Mouse (Mus musculus): ENCODE results near the gene Ptprd. TPM values are rescaled to one million over a fixed set of nuclear protein-coding genes. Genes with fewer than 3 reads are reported as not detected.

The Ptprd gene
- total and polyA plus RNA-seq, 3 experiments, result not detected

GRCm38 (mm10) chr4:76259636-76260035 is 1952.1 kb downstream of the Ptprd start:
- Histone ChIP-seq H3K36me3 (ENCODE audit: control insufficient read depth in 1 of 2, insufficient read depth in 2 of 2, low read length in 2 of 2) (no peaks in the 10 kb centered on the region), H3K79me2 (ENCODE audit: control insufficient read depth, insufficient read depth, low read length, poor library complexity) (no peaks in the 10 kb centered on the region), H3K9me3 (replicated peaks; ENCODE audit: insufficient read depth, low read length) (no peaks in the 10 kb centered on the region), H3K9ac (ENCODE audit: control insufficient read depth, low read depth, low read length, poor library complexity, severe bottlenecking) (no peak overlapping the region), H3K4me3 (ENCODE audit: control insufficient read depth in 1 of 2, insufficient read depth in 1 of 2, low read depth in 2 of 2, low read length in 2 of 2) (no peak overlapping the region), H3K27me3 (ENCODE audit: control insufficient read depth in 1 of 2, insufficient read depth in 2 of 2, low read length in 2 of 2) (no peaks in the 10 kb centered on the region), H3K4me1 (ENCODE audit: control insufficient read depth in 1 of 2, insufficient read depth in 2 of 2, low read length in 2 of 2) (no peaks in the 10 kb centered on the region), H3K27ac (ENCODE audit: control insufficient read depth, low read depth, low read length) (no peak overlapping the region)
- TF ChIP-seq POLR2A (IDR thresholded peaks at IDR 0.05; ENCODE audit: control insufficient read depth in 1 of 2, insufficient read depth in 1 of 2, low read depth in 1 of 2, low read length in 2 of 2, poor library complexity in 1 of 2), result no peak
- no peak for TF ChIP-seq MYB (IDR thresholded peaks at IDR 0.05; ENCODE audit: low read depth, low read length)
- no peak for TF ChIP-seq TBP (IDR thresholded peaks at IDR 0.05; ENCODE audit: low read depth, low read length)
- TF ChIP-seq RCOR1 (IDR thresholded peaks at IDR 0.05; ENCODE audit: low read depth, low read length), result no peak
- TF ChIP-seq GATA1 (IDR thresholded peaks at IDR 0.05; ENCODE audit: low read depth, low read length), result no peak
- TF ChIP-seq MYC (IDR thresholded peaks at IDR 0.05; ENCODE audit: low read depth, low read length), result no peak
- no peak for TF ChIP-seq ZC3H11A (IDR thresholded peaks at IDR 0.05; ENCODE audit: low read depth, low read length)
- no peak for TF ChIP-seq ELF1 (IDR thresholded peaks at IDR 0.05; ENCODE audit: low read depth, low read length)
- no peak for TF ChIP-seq NELFE (IDR thresholded peaks at IDR 0.05; ENCODE audit: low read depth, low read length)
- TF ChIP-seq TCF12 (IDR thresholded peaks at IDR 0.05; ENCODE audit: low read depth, low read length), result no peak
- DNase-seq (ENCODE audit: low read depth, low spot score), result no peak

- Histone ChIP-seq H3K4me1 (ENCODE audit: control insufficient read depth in 1 of 2, insufficient read depth in 2 of 2, low read length in 2 of 2) (no peaks in the 10 kb centered on the region), H3K9me3 (replicated peaks; ENCODE audit: insufficient read depth, low read length) (no peaks in the 10 kb centered on the region), H3K79me2 (ENCODE audit: control insufficient read depth, insufficient read depth, low read length, poor library complexity) (no peaks in the 10 kb centered on the region), H3K27ac (ENCODE audit: control insufficient read depth, low read depth, low read length) (no peak overlapping the region), H3K36me3 (ENCODE audit: control insufficient read depth in 1 of 2, insufficient read depth in 2 of 2, low read length in 2 of 2) (no peaks in the 10 kb centered on the region), H3K4me3 (ENCODE audit: control insufficient read depth in 1 of 2, insufficient read depth in 1 of 2, low read depth in 2 of 2, low read length in 2 of 2) (no peak overlapping the region), H3K27me3 (ENCODE audit: control insufficient read depth in 1 of 2, insufficient read depth in 2 of 2, low read length in 2 of 2) (no peaks in the 10 kb centered on the region), H3K9ac (ENCODE audit: control insufficient read depth, low read depth, low read length, poor library complexity, severe bottlenecking) (no peak overlapping the region)
- no peak for TF ChIP-seq CHD1 (IDR thresholded peaks at IDR 0.05; ENCODE audit: low read depth, low read length)
- TF ChIP-seq USF2 (IDR thresholded peaks at IDR 0.05; ENCODE audit: borderline replicate concordance in 1 of 2, insufficient read depth in 1 of 2, low read depth in 1 of 2, low read length in 2 of 2), result no peak
- no peak for TF ChIP-seq CHD2 (IDR thresholded peaks at IDR 0.05; ENCODE audit: low read length)
- no peak for TF ChIP-seq POLR2A (IDR thresholded peaks at IDR 0.05; ENCODE audit: control insufficient read depth in 1 of 2, insufficient read depth in 1 of 2, low read depth in 1 of 2, low read length in 2 of 2, poor library complexity in 1 of 2)
- no peak for TF ChIP-seq TBP (IDR thresholded peaks at IDR 0.05; ENCODE audit: low read depth, low read length)
- TF ChIP-seq GATA1 (IDR thresholded peaks at IDR 0.05; ENCODE audit: low read depth, low read length), result no peak
- no peak for TF ChIP-seq EP300 (IDR thresholded peaks at IDR 0.05; ENCODE audit: low read depth in 1 of 2, low read length in 2 of 2)
- no peak for TF ChIP-seq MYB (IDR thresholded peaks at IDR 0.05; ENCODE audit: low read depth, low read length)
- TF ChIP-seq POLR2AphosphoS5 (IDR thresholded peaks at IDR 0.05; ENCODE audit: borderline replicate concordance, low read depth, low read length), result no peak
- no peak for TF ChIP-seq MAX (IDR thresholded peaks at IDR 0.05; ENCODE audit: low read length)
- no peak for TF ChIP-seq ELF1 (IDR thresholded peaks at IDR 0.05; ENCODE audit: low read depth, low read length)
- no peak for TF ChIP-seq MYC (IDR thresholded peaks at IDR 0.05; ENCODE audit: low read depth, low read length)
- TF ChIP-seq SMC3 (IDR thresholded peaks at IDR 0.05; ENCODE audit: low read depth, low read length), result no peak
- DNase-seq (ENCODE audit: low read depth, low spot score), result no peak
Observed at GRCm38 (mm10) chr4:76244371-76244770, 1967.4 kb downstream of the Ptprd start.

All from MEL (cell line).